Mouse (Mus musculus): ENCODE measurements at regions not wholly inside any gene's neighbourhood (a gene's known extent, or its start where the extent isn't known, plus 50 kb on each side); places are given as distances from the start of the nearest gene placed in this dataset.

GRCm38 (mm10) chr3:121609845-121610244 is 60.7 kb upstream of the 4930432M17Rik start:
- TF ChIP-seq POLR2A (IDR thresholded peaks at IDR 0.05; ENCODE audit: low read depth, low read length) (no peak), CTCF (conservative IDR thresholded peaks at IDR 0.05; ENCODE audit: insufficient read depth, insufficient read length, low read depth, low read length) (no peak)

Measured in kidney, adult 2 months (tissue).